Mouse (Mus musculus): ENCODE results near the gene Snrpb. TPM values are rescaled to one million over a fixed set of nuclear protein-coding genes. Genes with fewer than 3 reads are reported as not detected.

The Snrpb gene
- polyA plus RNA-seq, 2 experiments = 185 to 292 TPM

DNA sequence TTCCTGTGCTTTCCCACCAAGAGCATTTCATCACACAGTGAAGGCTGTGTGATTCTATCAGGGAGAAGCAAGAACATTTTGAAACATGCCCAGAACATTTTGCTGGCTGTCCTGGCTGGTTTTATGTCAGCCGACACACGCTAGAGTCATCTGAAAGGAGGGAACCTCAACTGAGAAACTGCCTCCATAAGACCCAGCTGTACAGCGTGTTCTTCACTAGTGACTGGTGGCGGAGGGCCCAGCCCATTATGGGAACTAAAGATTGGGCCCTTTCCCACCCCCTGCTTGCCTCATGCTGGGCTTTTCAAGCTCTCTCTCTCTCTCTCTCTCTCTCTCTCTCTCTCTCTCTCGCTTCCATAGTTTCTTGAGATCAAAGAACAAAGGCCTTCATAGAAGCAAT is 21.8 kb upstream of the Snrpb start:
- Histone ChIP-seq H3K9me3 (ENCODE audit: control insufficient read depth, low read length) (no peaks in the 10 kb centered on the region), H3K36me3 (replicated peaks; ENCODE audit: control insufficient read depth, insufficient read depth, low read depth) (no peaks in the 10 kb centered on the region), H3K4me3 (ENCODE audit: insufficient read depth in 1 of 2, low read depth in 2 of 2, low read length in 2 of 2) (no peak overlapping the region), H3K27me3 (ENCODE audit: control insufficient read depth, insufficient read depth, low read length) (no peaks in the 10 kb centered on the region), H3K4me1 (replicated peaks; ENCODE audit: control insufficient read depth in 2 of 2, insufficient read depth in 2 of 2, low read length in 1 of 2) (no peaks in the 10 kb centered on the region), H3K27ac (no peak overlapping the region), H3K4me2 (ENCODE audit: low read depth) (no peak overlapping the region), H3K9ac (replicated peaks) (no peak overlapping the region)
- TF ChIP-seq CTCF (IDR thresholded peaks at IDR 0.05; ENCODE audit: low read depth) (no peak), EP300 (IDR thresholded peaks at IDR 0.05; ENCODE audit: low read depth) (no peak)
- WGBS (ENCODE audit: insufficient replicate concordance) = 66% methylated on average over 5 of the region's 5 CpGs
- DNase-seq (ENCODE audit: low read depth in 3 of 3, low spot score in 3 of 3) (no peak), ATAC-seq (ENCODE audit: insufficient read depth) (no peak)

DNA sequence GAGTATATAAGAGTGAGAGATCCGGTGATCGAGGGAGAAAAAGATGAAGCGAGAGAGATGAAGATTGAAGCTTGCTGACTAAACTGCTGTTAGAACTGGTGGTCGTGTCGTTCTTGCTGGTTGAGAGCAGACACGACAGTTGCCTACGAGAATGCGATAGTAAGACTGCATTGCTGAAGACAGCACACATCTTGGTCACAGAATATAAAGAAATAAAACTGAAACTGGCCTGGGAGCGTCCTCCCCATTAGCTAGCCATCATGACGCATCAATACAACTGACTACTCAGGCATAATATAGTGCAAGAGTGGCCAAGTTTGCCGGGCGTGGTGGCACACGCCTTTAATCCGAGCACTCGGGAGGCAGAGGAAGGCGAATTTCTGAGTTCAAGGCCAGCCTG is 15.7 kb upstream of the Snrpb start, which contains the start of gene Tmc2:
Gene Tmc2 (plus strand): TSS at position 301 of the 400 bp plus-strand sequence.
- H3K4me1 ChIP-seq (replicated peaks; ENCODE audit: control insufficient read depth in 2 of 2, insufficient read depth in 2 of 2, low read length in 1 of 2) = no peaks in the 10 kb centered on the region
- DNase-seq (ENCODE audit: low read depth in 3 of 3, low spot score in 3 of 3) = no peak
- no peaks in the 10 kb centered on the region for H3K27me3 ChIP-seq (ENCODE audit: control insufficient read depth, insufficient read depth, low read length)
- H3K27ac ChIP-seq = no peak within 1 kb of the TSS
- no peak for ATAC-seq (ENCODE audit: insufficient read depth)
- H3K36me3 ChIP-seq (replicated peaks; ENCODE audit: control insufficient read depth, insufficient read depth, low read depth) = no peaks in the 10 kb centered on the region
- H3K9ac ChIP-seq (replicated peaks) = no peak within 1 kb of the TSS
- 80% methylated on average over 16 of the region's 16 CpGs for WGBS (ENCODE audit: insufficient replicate concordance)
- H3K9me3 ChIP-seq (ENCODE audit: control insufficient read depth, low read length) = no peaks in the 10 kb centered on the region
- no peak within 1 kb of the TSS for H3K4me2 ChIP-seq (ENCODE audit: low read depth)
- TF ChIP-seq CTCF (IDR thresholded peaks at IDR 0.05; ENCODE audit: low read depth) (no peak), EP300 (IDR thresholded peaks at IDR 0.05; ENCODE audit: low read depth) (no peak)
- no peak within 1 kb of the TSS for H3K4me3 ChIP-seq (ENCODE audit: insufficient read depth in 1 of 2, low read depth in 2 of 2, low read length in 2 of 2)

DNA sequence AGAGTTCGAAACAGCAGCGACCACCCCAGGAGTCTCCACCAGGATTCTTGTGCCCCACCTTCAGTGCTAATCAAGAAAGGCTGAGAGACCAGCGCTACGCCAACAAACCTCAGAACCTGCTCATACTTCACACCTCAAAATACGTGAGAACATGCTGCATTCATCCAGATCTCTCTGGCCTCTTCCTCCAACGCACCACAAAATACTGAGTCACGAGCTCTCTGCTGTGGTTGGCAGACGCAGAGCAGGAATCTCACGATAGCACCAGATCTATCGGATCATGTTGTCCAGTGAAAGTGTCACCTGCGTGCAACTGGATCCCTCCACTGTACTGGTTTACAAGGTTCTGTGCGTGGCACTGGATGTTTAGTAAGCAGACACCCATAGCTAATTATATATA is 9.2 kb upstream of the Snrpb start:
- H3K4me2 ChIP-seq (ENCODE audit: low read depth) = no peak overlapping the region
- H3K27ac ChIP-seq = no peak overlapping the region
- H3K9ac ChIP-seq (replicated peaks) = no peak overlapping the region
- H3K4me3 ChIP-seq (ENCODE audit: insufficient read depth in 1 of 2, low read depth in 2 of 2, low read length in 2 of 2) = no peak overlapping the region
- ATAC-seq (ENCODE audit: insufficient read depth) = no peak
- H3K4me1 ChIP-seq (replicated peaks; ENCODE audit: control insufficient read depth in 2 of 2, insufficient read depth in 2 of 2, low read length in 1 of 2) = no peaks in the 10 kb centered on the region
- no peaks in the 10 kb centered on the region for H3K36me3 ChIP-seq (replicated peaks; ENCODE audit: control insufficient read depth, insufficient read depth, low read depth)
- 69% methylated on average over 12 of the region's 12 CpGs for WGBS (ENCODE audit: insufficient replicate concordance)
- no peaks in the 10 kb centered on the region for H3K27me3 ChIP-seq (ENCODE audit: control insufficient read depth, insufficient read depth, low read length)
- TF ChIP-seq EP300 (IDR thresholded peaks at IDR 0.05; ENCODE audit: low read depth) = no peak
- TF ChIP-seq CTCF (IDR thresholded peaks at IDR 0.05; ENCODE audit: low read depth) = no peak
- no peaks in the 10 kb centered on the region for H3K9me3 ChIP-seq (ENCODE audit: control insufficient read depth, low read length)
- DNase-seq (ENCODE audit: low read depth in 3 of 3, low spot score in 3 of 3) = no peak

DNA sequence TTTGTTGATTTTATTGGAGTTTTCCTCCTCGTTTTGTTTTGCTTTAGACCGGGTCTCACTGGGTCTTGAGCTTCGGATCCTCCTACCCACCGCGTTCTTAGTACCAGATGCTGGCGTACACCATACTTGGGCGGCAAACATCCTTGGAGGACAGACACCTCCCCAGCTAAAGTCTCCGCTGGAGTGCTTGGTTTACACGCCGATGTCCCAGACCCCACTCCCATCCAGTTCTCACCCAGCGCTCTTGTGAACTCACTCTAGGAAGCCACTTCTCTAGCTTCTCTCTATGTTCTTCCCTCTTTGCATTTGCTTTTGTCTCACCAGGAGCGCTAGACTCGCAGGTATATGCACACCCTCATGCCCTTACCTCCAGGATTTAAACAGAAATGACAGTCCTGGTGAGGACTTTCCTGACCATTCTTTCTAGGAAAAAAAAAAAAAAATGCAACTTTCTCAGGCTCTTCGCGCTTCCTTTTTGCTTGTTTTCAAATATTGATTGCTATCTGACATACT is 360 bp upstream of the Snrpb start:
- H3K27me3 ChIP-seq (ENCODE audit: control insufficient read depth, insufficient read depth, low read length) = no peaks in the 10 kb centered on the region
- peaks cover 26% of the 10 kb centered on the region for H3K36me3 ChIP-seq (replicated peaks; ENCODE audit: control insufficient read depth, insufficient read depth, low read depth)
- peaks cover 9 to 13% of the 10 kb centered on the region in 2 experiments for H3K4me1 ChIP-seq (replicated peaks; ENCODE audit: control insufficient read depth in 2 of 2, insufficient read depth in 2 of 2, low read length in 1 of 2)
- peak overlapping the region; percentile 98 for H3K4me2 ChIP-seq (ENCODE audit: low read depth)
- no peak for DNase-seq (ENCODE audit: low read depth in 3 of 3, low spot score in 3 of 3)
- H3K9ac ChIP-seq (replicated peaks) = peak overlapping the region; percentile 100
- TF ChIP-seq CTCF (IDR thresholded peaks at IDR 0.05; ENCODE audit: low read depth) (0 out of 2 replicates have a peak, but pooled peaks have one; percentile 8), EP300 (IDR thresholded peaks at IDR 0.05; ENCODE audit: low read depth) (no peak)
- under 1% methylated on average over 15 of the region's 15 CpGs for WGBS (ENCODE audit: insufficient replicate concordance)
- peak; percentile 69 for ATAC-seq (ENCODE audit: insufficient read depth)
- peak overlapping the region; percentile 52; the same call in 1 of the 2 replicates for H3K27ac ChIP-seq
- H3K9me3 ChIP-seq (ENCODE audit: control insufficient read depth, low read length) = no peaks in the 10 kb centered on the region
- peak overlapping the region; percentile 95 to 100 for H3K4me3 ChIP-seq (ENCODE audit: insufficient read depth in 1 of 2, low read depth in 2 of 2, low read length in 2 of 2)

DNA sequence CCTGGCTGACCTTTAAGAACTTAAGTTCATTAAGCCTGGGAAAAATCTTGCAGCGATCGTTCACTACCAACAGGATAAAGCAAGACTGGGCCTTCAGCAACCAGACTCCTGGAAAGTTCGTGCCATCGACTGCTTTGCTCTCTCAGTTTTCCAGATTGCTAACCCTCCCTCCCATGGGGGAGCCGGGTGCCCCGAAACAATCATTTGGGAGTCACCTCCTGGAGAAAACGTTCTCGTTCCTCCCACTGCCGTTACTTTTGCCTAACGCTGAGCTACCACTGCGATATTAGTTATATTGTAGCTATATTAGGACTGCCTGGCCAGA is 860 bp downstream of the Snrpb start:
- no peaks in the 10 kb centered on the region for H3K9me3 ChIP-seq (ENCODE audit: control insufficient read depth, low read length)
- H3K36me3 ChIP-seq (replicated peaks; ENCODE audit: control insufficient read depth, insufficient read depth, low read depth) = peaks cover 38% of the 10 kb centered on the region
- peak; percentile 10; the same call in 1 of the 2 replicates for ATAC-seq (ENCODE audit: insufficient read depth)
- peak overlapping the region; percentile 98 for H3K4me2 ChIP-seq (ENCODE audit: low read depth)
- peaks cover 9 to 13% of the 10 kb centered on the region in 2 experiments for H3K4me1 ChIP-seq (replicated peaks; ENCODE audit: control insufficient read depth in 2 of 2, insufficient read depth in 2 of 2, low read length in 1 of 2)
- DNase-seq (ENCODE audit: low read depth in 3 of 3, low spot score in 3 of 3) = no peak
- H3K4me3 ChIP-seq (ENCODE audit: insufficient read depth in 1 of 2, low read depth in 2 of 2, low read length in 2 of 2) = peak overlapping the region; percentile 95 to 100
- 0% methylated on average over 11 of the region's 11 CpGs for whole genome bisulfite sequencing (ENCODE audit: insufficient replicate concordance)
- H3K9ac ChIP-seq (replicated peaks) = peak overlapping the region; percentile 100
- H3K27ac ChIP-seq = peak overlapping the region; percentile 76
- H3K27me3 ChIP-seq (ENCODE audit: control insufficient read depth, insufficient read depth, low read length) = no peaks in the 10 kb centered on the region
- no peak for TF ChIP-seq CTCF (IDR thresholded peaks at IDR 0.05; ENCODE audit: low read depth)
- TF ChIP-seq EP300 (IDR thresholded peaks at IDR 0.05; ENCODE audit: low read depth) = no peak

Data from liver, embryonic 14.5 days (tissue).